Mouse (Mus musculus) lung, adult 18-20 months (tissue): ENCODE measurements at regions not wholly inside any gene's neighbourhood (a gene's known extent, or its start where the extent isn't known, plus 50 kb on each side); places are given as distances from the start of the nearest gene placed in this dataset.

Experiments used
- DNase-seq, 2 experiments: peaks; one replicate each; pipeline ENCODE4 v3.0.0; 2022; ENCODE audit warnings: mixed read lengths in 2 of 2

- DNase-seq = no peak
Observed at GRCm38 (mm10) chr14:58581806-58582205, 511.5 kb downstream of the Fgf9 start.

DNA sequence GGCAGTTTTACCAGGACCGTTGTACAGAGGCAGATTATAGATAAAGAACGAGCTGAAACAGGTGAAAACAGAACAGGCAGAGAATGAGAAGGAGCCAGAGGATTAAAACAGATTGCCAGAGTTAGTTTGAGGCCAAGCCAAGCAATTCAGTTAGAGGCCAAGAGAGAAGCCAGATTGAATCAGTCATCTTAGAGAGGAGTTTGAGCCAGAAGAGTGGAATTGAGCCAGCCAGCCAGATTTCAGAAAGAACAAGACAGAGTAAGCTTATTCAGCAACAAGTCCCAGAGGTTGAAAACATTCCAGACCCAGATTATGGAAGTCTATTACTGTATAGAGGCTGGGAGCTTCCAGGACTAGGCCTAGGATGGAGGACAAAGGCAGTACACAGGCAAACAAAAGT is 499.7 kb downstream of the Fgf9 start:
- no peak for DNase-seq

DNA sequence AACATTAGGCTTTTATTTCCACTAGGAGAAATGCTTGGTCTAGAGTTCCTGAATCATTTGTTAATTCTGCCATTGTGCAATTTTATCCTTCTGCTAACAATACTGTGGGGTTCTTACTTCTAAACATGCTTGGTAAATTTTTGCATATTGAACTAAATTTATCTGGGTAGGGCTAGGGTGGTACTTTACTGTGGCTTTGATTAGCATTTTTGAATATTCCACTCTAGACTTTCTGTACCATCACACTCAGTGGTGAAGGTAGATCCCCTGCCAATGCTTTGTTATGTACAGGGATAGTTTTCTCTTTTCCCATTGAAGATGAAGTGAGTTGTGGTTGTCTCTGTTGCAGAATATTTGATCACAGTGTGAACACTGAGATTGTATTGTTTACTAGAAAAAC is 497.1 kb downstream of the Fgf9 start:
- DNase-seq = no peak

DNA sequence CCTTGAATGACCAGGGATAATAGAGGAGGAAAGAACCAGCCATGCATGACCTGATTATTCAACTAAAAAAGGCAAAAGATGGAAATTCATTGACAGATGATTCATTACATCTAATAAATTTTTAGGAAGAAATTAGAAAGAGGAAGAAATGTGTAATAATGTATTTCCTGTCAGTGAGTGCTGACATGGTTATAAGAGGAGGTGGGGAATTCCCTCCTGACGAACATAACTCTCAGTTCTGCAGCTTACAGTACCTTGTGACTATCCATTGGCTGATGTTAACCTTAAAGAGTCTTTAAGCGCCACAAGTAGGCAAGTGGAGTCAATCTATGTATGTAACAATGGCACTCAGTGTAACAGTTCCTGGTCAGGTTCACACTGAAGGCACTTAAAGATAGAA is 492.7 kb downstream of the Fgf9 start:
- no peak for DNase-seq

- DNase-seq = no peak
Observed at GRCm38 (mm10) chr14:58550785-58551184, 480.4 kb downstream of the Fgf9 start.

- DNase-seq = no peak
Observed at GRCm38 (mm10) chr14:58545778-58546177, 475.4 kb downstream of the Fgf9 start.

- no peak for DNase-seq
Observed at GRCm38 (mm10) chr14:58543140-58543767, 472.9 kb downstream of the Fgf9 start.

- no peak for DNase-seq
Observed at GRCm38 (mm10) chr14:58538135-58538534, 467.8 kb downstream of the Fgf9 start.

DNA sequence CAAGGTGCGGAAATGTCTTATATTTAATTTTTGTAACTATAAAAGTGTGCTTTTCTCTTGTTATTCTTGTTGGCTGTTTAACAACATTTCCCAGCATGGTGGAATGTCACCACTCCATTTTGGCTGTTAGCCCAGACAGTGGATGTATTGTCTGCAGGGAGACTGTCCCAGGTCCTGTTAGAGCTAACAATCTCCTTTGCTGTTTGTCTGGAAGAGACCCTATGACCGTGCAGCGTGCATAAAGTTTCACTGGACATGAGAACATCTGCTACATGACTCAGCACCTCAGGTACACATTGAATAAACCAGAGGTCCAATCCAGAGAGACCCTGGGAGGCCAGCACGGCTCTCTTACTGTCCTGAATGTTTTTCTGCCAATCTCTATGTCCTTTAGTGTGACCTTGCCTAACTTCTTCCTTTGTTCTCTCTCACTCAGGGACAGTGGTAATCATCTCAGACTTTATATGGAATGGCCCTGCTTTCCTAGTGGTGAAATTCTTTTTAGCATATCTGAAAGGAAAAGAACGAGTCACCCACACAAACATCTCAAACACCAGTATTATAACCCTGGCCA is 450.7 kb downstream of the Fgf9 start:
- no peak for DNase-seq

DNA sequence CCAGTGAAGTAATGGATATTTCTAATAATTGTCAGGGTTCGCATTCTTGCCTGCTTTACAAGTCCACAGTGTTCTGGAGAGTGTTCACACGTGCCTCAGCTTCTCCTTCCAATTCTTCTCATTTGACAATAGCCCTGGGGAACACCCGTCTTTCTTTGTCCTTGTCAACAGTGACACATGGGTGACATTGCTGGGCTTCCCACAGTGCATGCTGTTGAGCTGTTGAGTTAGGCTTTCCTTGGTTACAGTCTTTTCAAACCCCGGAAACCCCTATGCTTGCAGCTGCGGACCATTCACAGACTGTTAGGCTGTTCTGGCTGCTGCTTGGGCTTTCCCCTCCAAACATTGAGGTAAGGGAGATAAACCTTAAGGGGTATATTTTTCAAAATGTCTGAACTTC is 450.0 kb downstream of the Fgf9 start:
- DNase-seq = no peak

DNA sequence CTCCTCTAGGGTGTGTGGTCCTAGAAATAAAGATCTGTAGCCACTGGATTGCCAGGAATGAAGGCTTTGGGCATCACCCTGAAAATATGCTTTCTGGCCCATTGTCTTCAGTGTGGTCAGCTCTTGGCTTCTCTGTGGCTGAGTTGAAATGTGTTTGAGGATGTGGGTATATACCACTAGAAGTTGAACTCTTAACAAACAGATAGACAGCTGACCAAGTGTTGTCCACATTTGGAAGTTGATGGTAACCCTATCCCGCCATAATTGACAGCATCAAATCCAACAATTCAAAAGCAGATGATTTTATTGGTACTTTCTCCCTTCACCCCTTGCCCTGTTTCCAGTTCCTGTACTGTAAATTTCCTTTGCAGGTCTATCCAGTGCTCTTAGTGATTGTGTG is 448.7 kb downstream of the Fgf9 start:
- no peak for DNase-seq

DNA sequence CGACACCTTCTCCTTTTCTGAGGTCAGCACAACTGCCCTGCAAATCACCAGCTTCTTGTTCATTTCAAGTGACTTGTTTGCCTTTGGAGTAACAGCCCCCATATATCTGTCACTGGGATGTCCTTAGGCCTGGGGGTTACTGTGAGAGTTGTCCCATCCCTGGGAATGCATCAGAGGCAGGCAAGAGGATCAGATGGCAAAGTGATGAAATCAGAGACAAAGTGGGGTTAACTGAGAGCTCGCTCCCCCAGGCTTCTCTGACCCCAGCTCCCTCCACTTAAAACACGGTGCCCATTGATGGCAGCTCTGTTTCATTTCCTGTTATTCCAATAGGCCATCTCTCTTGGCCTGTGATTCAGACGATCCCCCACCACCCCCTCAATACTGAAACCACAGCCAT is 446.2 kb downstream of the Fgf9 start:
- DNase-seq = no peak

- no peak for DNase-seq
Observed at GRCm38 (mm10) chr14:58512177-58512576, 441.8 kb downstream of the Fgf9 start.

DNA sequence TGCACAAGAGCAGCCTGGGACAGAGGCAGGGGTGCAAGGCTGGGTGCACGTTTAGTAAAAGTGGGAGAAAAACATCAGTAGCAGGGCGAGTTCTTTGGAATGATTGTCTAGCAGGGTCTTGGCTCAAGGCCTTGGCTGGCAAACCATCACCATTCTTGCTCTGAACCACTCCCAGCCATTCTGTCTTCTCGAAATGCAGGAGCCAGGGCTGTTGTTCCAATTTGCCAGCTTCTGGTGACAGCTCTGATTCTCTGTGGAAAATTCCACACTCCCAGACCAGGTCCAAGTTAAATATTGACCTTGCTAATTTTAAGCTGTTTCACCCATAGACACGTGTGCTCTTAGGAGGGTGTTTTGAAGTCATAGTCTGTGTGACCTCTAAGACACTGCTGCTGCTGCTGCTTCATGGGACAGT is 441.2 kb downstream of the Fgf9 start:
- DNase-seq = no peak

DNA sequence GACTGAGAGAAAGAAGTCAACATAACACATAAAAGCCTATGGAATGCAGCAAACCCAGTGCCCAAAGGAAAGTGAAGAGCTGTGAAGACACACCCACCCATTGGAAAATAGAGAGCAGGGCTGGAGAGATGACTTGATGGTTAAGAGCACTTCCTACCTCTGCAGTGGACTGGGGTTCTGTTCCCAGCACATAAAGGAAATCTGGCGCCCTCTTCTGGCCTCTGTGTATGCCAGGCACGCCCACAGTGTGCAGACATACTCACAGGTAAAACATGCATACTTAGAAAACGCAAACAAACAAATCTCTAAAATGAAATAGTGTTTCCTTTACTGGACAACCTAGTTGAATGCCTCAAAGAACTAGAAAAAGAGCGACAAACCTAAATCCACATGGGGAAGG is 440.4 kb downstream of the Fgf9 start:
- no peak for DNase-seq

GRCm38 (mm10) chr14:58509106-58509505 is 438.8 kb downstream of the Fgf9 start:
- DNase-seq = peak in 1 of 2 experiments; percentile 16

- DNase-seq = no peak
Observed at GRCm38 (mm10) chr14:58506490-58506889, 436.1 kb downstream of the Fgf9 start.

DNA sequence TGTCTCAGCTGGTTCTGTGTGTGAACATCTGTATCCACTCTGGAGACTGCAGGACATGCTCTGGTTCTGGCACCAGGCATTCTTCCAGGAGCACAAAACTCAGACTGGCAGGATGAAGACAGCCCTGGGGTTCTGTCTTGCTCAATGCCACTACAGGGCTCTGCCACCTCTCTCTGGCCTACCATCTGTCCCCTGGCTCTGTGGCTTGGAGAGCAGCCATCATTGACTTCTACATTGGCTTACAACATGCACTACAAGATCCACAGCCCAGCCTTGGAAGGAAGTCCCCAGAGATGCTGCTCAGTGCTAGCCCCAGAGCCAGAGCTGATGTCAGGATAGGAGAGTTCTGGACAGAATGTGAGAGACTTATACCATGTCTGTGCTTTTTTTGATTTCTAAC is 435.5 kb downstream of the Fgf9 start:
- no peak for DNase-seq

DNA sequence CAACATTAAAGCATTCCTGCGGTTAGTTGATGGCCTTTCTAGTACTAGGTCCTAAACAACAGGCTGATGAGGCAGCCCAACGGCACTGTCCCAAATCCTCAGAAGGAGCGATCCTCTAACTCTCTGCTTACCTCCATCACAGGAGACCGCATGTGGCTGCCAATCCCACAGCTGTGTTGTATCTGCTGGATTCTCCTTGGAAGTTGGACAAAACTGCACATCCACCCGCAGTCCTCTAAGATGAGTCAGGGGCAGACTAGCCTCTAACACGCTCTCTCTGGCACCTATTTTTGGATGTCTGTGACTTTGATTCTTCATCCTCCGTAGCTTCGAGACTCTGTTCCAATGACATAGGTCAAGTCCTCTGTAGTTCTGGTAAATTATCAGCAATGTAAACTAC is 432.5 kb downstream of the Fgf9 start:
- no peak for DNase-seq

DNA sequence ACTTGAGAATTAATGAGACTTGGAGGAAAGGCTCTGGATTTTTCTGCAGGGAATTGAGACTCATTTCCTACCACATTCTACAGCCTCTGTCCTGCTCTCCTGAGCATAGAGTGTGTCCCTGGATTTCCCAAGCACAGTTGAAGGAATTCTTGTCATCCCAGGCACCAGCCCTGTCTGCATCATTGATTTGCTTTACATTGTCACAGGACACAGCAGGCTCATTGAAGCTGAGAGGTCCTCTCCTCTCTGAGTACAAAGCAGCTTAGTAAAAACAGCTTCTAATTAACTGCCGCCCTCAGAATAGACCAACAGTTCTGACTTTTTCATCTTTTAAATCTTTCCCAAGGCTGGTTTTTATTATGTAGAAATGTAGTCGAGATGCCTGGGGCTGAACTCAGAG is 429.7 kb downstream of the Fgf9 start:
- DNase-seq = no peak

GRCm38 (mm10) chr14:58499501-58499900 is 429.2 kb downstream of the Fgf9 start:
- DNase-seq = no peak

DNA sequence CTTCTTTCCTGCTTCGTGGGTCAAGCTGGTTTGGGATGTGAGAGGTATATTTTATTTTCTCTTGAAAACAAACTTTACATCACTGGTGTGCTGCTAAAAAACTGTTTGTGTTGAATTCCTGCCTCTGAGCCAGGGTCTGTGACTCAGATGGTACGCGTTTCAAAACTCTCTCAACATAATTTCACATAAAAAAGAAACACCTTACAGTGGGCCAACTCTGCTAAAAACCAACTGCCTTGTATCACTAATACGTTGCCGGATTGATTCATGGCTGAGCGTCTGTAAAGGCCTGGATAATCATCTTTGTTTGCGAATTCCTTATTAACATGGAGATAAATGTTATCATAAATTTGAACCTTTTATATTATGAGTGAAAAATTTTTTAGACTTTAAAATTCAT is 428.7 kb downstream of the Fgf9 start:
- DNase-seq = no peak

DNA sequence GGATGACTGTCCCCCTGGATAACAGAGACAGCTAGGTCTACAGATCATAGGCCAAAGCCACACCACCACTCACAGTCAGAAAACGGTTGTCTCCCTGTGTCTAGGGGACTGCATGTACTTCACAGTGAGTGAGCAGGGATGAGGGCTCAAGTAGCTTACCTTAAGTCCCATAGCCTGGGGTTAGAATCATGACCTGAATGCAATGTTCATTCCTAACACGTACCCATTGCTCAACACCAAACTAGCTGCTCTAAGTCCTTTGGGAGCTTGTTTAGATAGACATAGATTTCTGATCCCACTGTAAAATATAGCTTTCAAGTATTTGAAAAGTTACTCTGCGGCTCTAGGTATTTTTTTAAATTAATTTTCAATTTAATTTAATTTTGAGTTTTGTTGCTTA is 426.6 kb downstream of the Fgf9 start:
- DNase-seq = no peak

- peak in 1 of 2 experiments; percentile 29 for DNase-seq
Observed at GRCm38 (mm10) chr14:58494400-58494987, 424.1 kb downstream of the Fgf9 start.

GRCm38 (mm10) chr14:58492118-58492517 is 421.8 kb downstream of the Fgf9 start:
- DNase-seq = no peak
